28 mouse cellular contexts compared by ENCODE assay signal in genomic region chr2:147269171-147269570, GRCm38 (mm10).
DNase-seq lines count a peak whose midpoint lies in the region; ATAC-seq and TF ChIP-seq lines count a peak whose summit lies in the region.
"Had no signal": no experiment of that assay in that cellular context is flagged by ENCODE, and none has a peak within 500 bp of the region (broad histone marks: within the 10 kb centered on the region; RNA-seq: fewer than 3 reads in every experiment).

No protein-coding gene starts in this region.

- H3K4me3 ChIP-seq in lung, postnatal 0 days (ENCODE audit: low read depth, low read length) = no peak overlapping the region
- H3K4me3 ChIP-seq in liver, embryonic 12.5 days = no peak overlapping the region
- H3K4me3 ChIP-seq: embryonic facial prominence, embryonic 12.5 days; heart, embryonic 15.5 days; liver, embryonic 13.5 days; lung, embryonic 15.5 days; megakaryocyte, embryonic 14.5 days; midbrain, embryonic 13.5 days had no signal

- TF ChIP-seq EP300 in lung, postnatal 0 days (IDR thresholded peaks at IDR 0.05) = no peak

- no peaks in the 10 kb centered on the region for H3K36me3 ChIP-seq in lung, postnatal 0 days (ENCODE audit: insufficient read depth, low read length)
- H3K36me3 ChIP-seq in liver, embryonic 12.5 days = no peaks in the 10 kb centered on the region
- H3K36me3 ChIP-seq: embryonic facial prominence, embryonic 12.5 days; heart, embryonic 15.5 days; liver, embryonic 13.5 days; lung, embryonic 15.5 days; midbrain, embryonic 13.5 days had no signal

- H3K4me1 ChIP-seq in lung, postnatal 0 days (ENCODE audit: insufficient read depth, low read depth, low read length) = no peaks in the 10 kb centered on the region
- no peaks in the 10 kb centered on the region for H3K4me1 ChIP-seq in liver, embryonic 12.5 days
- H3K4me1 ChIP-seq: embryonic facial prominence, embryonic 12.5 days; heart, embryonic 15.5 days; liver, embryonic 13.5 days; lung, embryonic 15.5 days; megakaryocyte, embryonic 14.5 days; midbrain, embryonic 13.5 days had no signal

- WGBS in lung, postnatal 0 days = 35% methylated on average over 1 of the region's 1 CpGs
- WGBS in liver, embryonic 12.5 days (ENCODE audit: insufficient replicate concordance) = 62% methylated on average over 1 of the region's 1 CpGs

- no peaks in the 10 kb centered on the region for H3K9me3 ChIP-seq in lung, postnatal 0 days (ENCODE audit: low read length)
- no peaks in the 10 kb centered on the region for H3K9me3 ChIP-seq in liver, embryonic 12.5 days (replicated peaks)
- H3K9me3 ChIP-seq: embryonic facial prominence, embryonic 12.5 days; heart, embryonic 15.5 days; liver, embryonic 13.5 days; lung, embryonic 15.5 days; megakaryocyte, embryonic 14.5 days; midbrain, embryonic 13.5 days had no signal

- no peaks in the 10 kb centered on the region for H3K27me3 ChIP-seq in lung, postnatal 0 days (replicated peaks; ENCODE audit: insufficient read depth, low read length)
- H3K27me3 ChIP-seq in liver, embryonic 12.5 days (replicated peaks) = no peaks in the 10 kb centered on the region
- H3K27me3 ChIP-seq: embryonic facial prominence, embryonic 12.5 days; heart, embryonic 15.5 days; liver, embryonic 13.5 days; lung, embryonic 15.5 days; megakaryocyte, embryonic 14.5 days had no signal

- H3K27ac ChIP-seq in lung, postnatal 0 days (ENCODE audit: low read length) = no peak overlapping the region
- no peak overlapping the region for H3K27ac ChIP-seq in liver, embryonic 12.5 days
- H3K27ac ChIP-seq: embryonic facial prominence, embryonic 12.5 days; heart, embryonic 15.5 days; hindbrain, embryonic 14.5 days; liver, embryonic 13.5 days; lung, embryonic 15.5 days; midbrain, embryonic 13.5 days had no signal

- ATAC-seq in lung, postnatal 0 days = no peak; the same call in 1 of the 2 replicates
- ATAC-seq in hematopoietic stem cell, adult 5-6 weeks (replicated peaks in 1 of 2; ENCODE audit: insufficient read depth in 1 of 2, low FRiP score in 2 of 2, low TSS enrichment in 1 of 2, low read depth in 1 of 2, poor library complexity in 2 of 2, severe bottlenecking in 2 of 2) = peak; percentile 83 to 87
- no peak for ATAC-seq in liver, embryonic 12.5 days
- ATAC-seq: activated CD4-positive, CD25-positive, alpha-beta regulatory T cell, adult 4 months; CD4-positive, CD25-positive, alpha-beta regulatory T cell, adult 4 months; forebrain, postnatal 0 days; inflammation-experienced regulatory T-cells, adult 6 months; midbrain, embryonic 13.5 days had no signal

- no peak overlapping the region for H3K4me2 ChIP-seq in lung, postnatal 0 days (replicated peaks; ENCODE audit: low read depth, low read length)
- no peak overlapping the region for H3K4me2 ChIP-seq in liver, embryonic 12.5 days
- H3K4me2 ChIP-seq: embryonic facial prominence, embryonic 12.5 days; heart, embryonic 15.5 days; hindbrain, embryonic 14.5 days; liver, embryonic 13.5 days; lung, embryonic 15.5 days; midbrain, embryonic 13.5 days had no signal

- H3K9ac ChIP-seq in lung, postnatal 0 days (replicated peaks; ENCODE audit: low read depth) = no peak overlapping the region
- no peak overlapping the region for H3K9ac ChIP-seq in liver, embryonic 12.5 days
- H3K9ac ChIP-seq: embryonic facial prominence, embryonic 12.5 days; forebrain, postnatal 0 days; heart, embryonic 15.5 days; hindbrain, embryonic 14.5 days; liver, embryonic 13.5 days; lung, embryonic 15.5 days; midbrain, embryonic 13.5 days had no signal

- DNase-seq in heart, adult 11 months = peak; percentile 74
- no peak for DNase-seq in heart, postnatal 4 days
- peak; percentile 41 for DNase-seq in lung, postnatal 0 days (ENCODE audit: low spot score)
- no peak for DNase-seq in lung, postnatal 4 days
- DNase-seq in left cerebral cortex, adult 9 months (ENCODE audit: low spot score in 2 of 2) = no peak
- DNase-seq: adrenal gland, adult 2 months; adrenal gland, postnatal 36 days; cerebellum, adult 2 months; cerebellum, postnatal 14 days; forebrain, postnatal 0 days; kidney, adult 11 months; kidney, postnatal 14 days; left cerebral cortex, postnatal 4 days; liver, embryonic 13.5 days; retina, postnatal 1 day; right cerebral cortex, postnatal 14 days; thymus, postnatal 4 days had no signal

- TF ChIP-seq CTCF in lung, postnatal 0 days (IDR thresholded peaks at IDR 0.05) = no peak

Comparison
In these comparisons a context has a peak if more than half of its experiments do, and no peak if none do; other contexts are left out.
1. DNase-seq: peak in heart, adult 11 months (single experiment) and lung, postnatal 0 days (single experiment); none in heart, postnatal 4 days (single experiment), lung, postnatal 4 days (0 of 2) and left cerebral cortex, adult 9 months (0 of 2).
2. ATAC-seq: peak in hematopoietic stem cell, adult 5-6 weeks (2 of 2); none in lung, postnatal 0 days (single experiment) and liver, embryonic 12.5 days (single experiment).